Mouse (Mus musculus): ENCODE data around the gene Sod1. TPM values are rescaled to one million over a fixed set of nuclear protein-coding genes. Genes with fewer than 3 reads are reported as not detected.

Sod1 gene
- 1,000 to 10,000 TPM; 1,575 to 1,590 TPM for polyA plus RNA-seq (2012; fragmentation: generic; extraction: Trizol)

DNA sequence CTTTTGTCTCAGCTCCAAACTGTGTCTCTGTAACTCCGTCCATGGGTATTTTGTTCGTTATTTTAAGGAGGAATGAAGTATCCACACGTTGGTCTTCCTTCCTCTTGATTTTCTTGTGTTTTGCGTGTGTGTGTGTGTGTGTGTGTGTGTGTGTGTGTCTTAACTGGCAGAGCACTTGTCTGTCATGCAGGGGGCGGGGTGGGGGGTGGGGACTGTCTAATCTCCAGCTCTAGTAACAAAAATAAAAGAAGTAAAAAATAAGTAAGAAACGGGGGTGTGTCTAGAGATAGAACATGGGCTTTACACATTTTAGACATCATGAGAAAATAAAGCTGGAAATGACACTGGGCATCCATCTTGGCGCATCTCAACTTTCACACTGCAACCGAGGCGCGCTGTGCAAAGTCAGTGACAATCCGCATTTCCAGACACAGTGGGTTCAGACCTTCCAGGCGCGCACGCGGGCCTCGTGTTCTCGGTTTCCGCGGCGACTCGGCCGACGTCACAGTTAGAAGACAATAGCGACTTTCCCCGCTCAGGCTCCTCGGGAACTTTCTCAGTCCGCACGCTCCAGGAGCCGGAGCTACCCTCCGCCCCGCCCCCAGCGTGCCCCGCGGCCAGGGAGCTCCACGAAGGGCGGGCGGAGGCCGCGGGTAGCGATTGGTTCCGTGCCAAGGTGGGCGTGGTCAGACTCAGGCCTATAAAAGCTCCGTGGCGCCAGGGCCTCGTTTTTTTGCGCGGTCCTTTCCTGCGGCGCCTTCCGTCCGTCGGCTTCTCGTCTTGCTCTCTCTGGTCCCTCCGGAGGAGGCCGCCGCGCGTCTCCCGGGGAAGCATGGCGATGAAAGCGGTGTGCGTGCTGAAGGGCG lies at the start of gene Sod1:
TSS of gene Sod1 (plus strand) at position 729 of the 866 bp plus-strand sequence.

Other genes starting within 250 kb of the Sod1 start
- 1 to 10 TPM in 1 of 2 experiments, under 1 TPM in 1; 0.41 to 1.4 TPM for gene Tiam1, start 77.0 kb upstream of the Sod1 start, polyA plus RNA-seq (2012; fragmentation: generic; extraction: Trizol)
- gene Scaf4, start 63.7 kb downstream of the Sod1 start, polyA plus RNA-seq (2012; fragmentation: generic; extraction: Trizol): 10 to 100 TPM in 1 of 2 experiments, 1 to 10 TPM in 1; 2.3 to 11.5 TPM
- under 1 TPM; 0.01 to 0.11 TPM for gene Hunk, start 165.3 kb downstream of the Sod1 start, polyA plus RNA-seq (2012; fragmentation: generic; extraction: Trizol)